Mouse (Mus musculus): ENCODE results near the gene Glo1.

Gene Glo1

DNA sequence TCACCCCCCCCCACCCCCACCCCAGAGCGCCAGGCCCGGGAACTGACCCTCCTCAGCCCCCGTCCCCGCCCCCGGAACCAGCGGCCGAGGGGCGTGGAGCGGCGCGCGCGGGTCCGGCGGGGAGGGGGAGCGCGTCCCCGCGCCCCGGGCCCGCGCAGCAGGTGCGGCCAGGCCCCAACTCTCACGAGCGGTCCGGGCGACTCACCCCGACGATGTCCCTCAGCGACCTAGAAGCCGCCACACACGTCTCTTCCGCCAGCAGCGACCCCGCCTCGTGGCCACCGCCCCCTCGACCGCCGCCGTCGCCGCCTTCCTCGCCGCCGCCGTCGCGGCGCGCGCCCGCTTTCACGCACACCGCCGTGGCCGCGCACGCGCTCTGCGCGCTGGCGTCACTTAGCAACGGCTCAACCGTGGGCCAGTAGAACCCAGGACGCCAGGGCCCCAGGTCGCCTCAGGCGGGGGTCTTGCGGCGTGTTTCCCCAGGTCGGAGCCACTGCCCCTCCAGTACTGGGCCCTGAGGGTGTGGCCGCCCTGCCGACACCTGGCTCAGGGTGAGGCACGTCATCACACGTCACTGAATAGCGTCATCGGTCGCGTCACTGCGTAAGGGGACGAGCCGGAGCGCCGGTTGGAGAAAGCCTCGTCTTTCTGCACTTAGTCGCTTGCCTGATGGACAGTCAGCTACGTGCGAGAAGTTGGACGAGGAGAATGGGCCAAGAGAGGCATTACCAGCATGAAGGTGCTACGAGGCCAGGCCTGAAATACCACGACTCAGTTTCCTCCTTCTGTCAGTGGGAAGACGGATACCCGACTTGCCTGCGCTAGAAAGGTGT is 50.5 kb downstream of the Glo1 start, which contains the start of gene Btbd9:
Btbd9 (minus strand) TSS at position 548 of the 833 bp plus-strand sequence.
- DNase-seq: peak; percentile 96 to 99

DNA sequence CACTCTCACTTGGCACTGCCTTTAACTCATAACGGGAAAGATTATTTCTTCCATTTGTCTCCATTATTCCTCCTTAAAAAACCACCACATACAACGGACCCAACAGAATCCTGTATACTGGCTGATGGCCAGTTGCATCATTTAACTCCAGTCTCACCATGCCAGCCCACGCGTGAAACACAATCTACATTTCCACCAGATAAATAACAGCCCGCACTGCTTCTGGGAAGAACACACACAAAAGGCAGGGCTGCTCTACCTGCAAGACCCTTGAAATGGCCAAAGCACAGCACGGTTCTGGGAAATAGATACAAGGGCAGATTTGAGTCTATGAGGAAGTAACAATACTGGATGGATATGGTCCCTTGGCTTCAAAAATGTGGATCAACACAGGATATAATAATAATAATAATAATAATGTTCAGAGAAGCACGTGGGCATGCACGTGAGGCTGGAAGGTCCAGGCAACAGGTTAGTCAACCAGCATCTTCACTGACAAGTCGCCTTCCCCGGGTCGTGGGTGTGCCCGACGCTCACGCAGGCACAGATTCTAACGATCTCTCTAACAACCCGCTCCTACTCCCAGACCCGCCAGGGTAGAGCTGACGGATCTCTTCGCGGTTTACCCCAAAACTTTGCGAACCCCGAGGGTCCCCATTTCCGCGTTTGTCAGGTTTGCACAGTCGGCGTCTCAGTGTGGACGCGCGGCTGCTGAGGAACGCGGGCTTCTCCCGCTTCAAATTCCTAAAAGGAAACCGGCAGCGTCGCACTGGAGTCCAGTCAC is 51.4 kb downstream of the Glo1 start:
- peak in 1 of 2 experiments; percentile 67 for DNase-seq

GRCm38 (mm10) chr17:30574783-30575075 is 51.9 kb downstream of the Glo1 start:
- DNase-seq: no peak

- DNase-seq: no peak
Observed at GRCm38 (mm10) chr17:30573990-30574782, 52.5 kb downstream of the Glo1 start.

DNA sequence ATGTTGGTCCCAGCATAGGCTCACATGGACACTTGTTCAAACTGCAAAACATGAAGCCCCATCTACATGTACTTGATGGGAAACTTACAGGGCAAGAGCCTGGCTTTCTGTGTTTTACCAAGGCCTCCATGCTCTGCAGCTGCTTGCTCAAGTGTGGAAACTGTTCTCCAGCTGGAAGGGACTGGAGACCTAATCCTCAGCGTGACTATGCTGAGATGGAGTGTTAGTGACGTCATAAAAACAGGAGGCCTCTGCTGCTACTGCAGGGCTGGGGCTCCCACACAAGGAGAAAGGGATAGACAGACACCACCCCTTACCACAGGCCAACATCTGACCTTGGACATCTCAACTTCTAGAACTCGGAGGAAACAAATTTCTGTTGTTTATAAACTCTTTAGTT is 55.7 kb downstream of the Glo1 start:
- DNase-seq: no peak

GRCm38 (mm10) chr17:30570173-30570572 is 56.5 kb downstream of the Glo1 start:
- DNase-seq: no peak

GRCm38 (mm10) chr17:30568473-30568872 is 58.2 kb downstream of the Glo1 start:
- DNase-seq: no peak

- DNase-seq: no peak
Observed at GRCm38 (mm10) chr17:30564971-30565370, 61.7 kb downstream of the Glo1 start.

GRCm38 (mm10) chr17:30564407-30564806 is 62.3 kb downstream of the Glo1 start:
- DNase-seq: no peak

GRCm38 (mm10) chr17:30563484-30564075 is 63.1 kb downstream of the Glo1 start:
- DNase-seq: no peak

GRCm38 (mm10) chr17:30562770-30563169 is 63.9 kb downstream of the Glo1 start:
- peak; percentile 57 to 64 for DNase-seq

GRCm38 (mm10) chr17:30559536-30559935 is 67.1 kb downstream of the Glo1 start:
- peak; percentile 61 to 62 for DNase-seq

GRCm38 (mm10) chr17:30558623-30559022 is 68.0 kb downstream of the Glo1 start:
- DNase-seq: no peak

GRCm38 (mm10) chr17:30556512-30556911 is 70.2 kb downstream of the Glo1 start:
- DNase-seq: no peak

DNA sequence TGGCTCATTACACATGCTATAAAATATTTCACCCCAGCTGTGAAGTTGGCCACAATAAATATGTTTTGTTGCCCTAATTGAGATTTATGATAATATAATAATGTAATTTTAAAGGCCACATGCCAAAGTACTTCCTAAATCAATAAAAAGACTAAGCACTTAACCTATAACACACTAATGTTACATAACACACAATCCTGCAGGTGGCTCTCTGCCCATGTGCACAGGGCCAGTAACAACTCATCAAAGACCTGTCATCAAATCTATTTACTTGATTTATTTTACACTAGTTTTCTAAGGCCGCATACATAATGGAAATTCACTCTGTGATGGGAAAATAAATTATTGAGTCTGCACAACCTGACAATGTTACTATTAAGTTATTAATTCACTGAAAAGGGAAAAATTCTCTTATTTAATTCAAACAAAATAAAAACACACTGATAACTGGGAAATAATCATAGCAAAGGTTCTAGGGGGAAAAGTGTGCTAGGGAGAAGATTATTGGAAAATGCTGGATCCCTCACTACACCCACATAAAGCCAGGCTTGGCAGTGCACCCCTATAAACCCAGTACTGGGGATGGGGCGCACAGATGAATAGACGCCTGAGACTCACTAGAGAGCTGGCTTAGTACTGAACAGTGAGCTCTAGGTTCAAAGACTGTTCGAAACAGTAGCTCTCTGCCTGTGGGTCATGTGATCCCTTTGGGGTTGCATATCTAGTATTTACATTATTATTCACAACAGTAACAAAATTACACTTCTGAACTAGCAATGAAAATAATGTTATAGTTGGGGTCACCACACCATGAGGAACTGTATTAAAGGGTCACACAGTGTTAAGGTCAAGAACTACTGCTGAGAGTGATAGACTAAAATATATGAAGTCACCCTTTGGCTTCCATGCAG is 73.4 kb downstream of the Glo1 start:
- DNase-seq: no peak

DNA sequence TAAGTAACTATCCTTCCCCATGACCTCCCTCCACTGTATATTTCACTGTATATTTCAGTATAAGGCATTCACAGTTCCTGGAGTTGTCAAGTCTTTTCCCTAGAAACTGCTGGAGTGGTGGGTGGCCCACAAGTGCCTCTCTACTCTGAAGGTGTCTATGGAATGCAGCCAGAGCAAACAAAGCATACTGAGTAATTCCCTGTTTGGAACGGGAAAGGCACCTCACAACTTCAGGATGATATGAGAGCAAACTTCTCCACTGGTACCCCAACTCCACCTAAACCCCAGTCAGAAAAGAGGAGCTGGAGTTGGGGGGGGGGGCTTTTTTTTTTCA is 75.9 kb downstream of the Glo1 start:
- no peak for DNase-seq

- no peak for DNase-seq
Observed at GRCm38 (mm10) chr17:30549899-30550773, 76.5 kb downstream of the Glo1 start.

GRCm38 (mm10) chr17:30539098-30539497 is 87.6 kb downstream of the Glo1 start:
- DNase-seq: peak; percentile 73 to 77

DNA sequence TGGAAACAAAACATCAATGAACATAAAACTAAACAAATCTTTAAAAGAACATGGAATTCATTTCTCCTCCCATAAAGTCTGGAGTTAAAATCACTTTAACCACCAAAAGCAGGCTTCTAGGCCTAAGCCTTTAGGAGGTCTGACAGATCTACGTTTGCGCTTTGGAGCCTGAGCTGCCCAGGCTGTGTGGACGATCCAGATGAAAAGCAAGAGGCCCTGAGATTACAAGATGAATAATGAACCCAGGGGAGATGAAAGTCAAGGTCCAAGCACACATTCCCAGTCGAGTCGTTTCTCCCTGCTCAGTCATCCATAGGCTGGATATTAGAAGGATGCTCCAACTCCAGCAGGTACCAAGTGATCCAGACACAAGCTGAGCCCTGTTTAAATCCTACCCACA is 90.0 kb downstream of the Glo1 start:
- no peak for DNase-seq

All from cerebellum, adult 18-20 months (tissue).